Mouse (Mus musculus) C3H10T1/2 (cell line): Measurements from ENCODE around the gene Tmem117. TPM values are rescaled to one million over a fixed set of nuclear protein-coding genes. Genes with fewer than 3 reads are reported as not detected.

Experiments used
- polyA plus RNA-seq, 2 experiments: library from polyadenylated mRNA; unstranded; fragments of >200 nt; fragmentation: generic; extraction: Trizol; gene quantifications; one replicate each; pipeline ENCODE4 v1.2.1; 2012; ENCODE audit warnings: missing spikeins in 2 of 2

The Tmem117 gene
- 1 to 10 TPM in 1 of 2 experiments, under 1 TPM in 1; 0.15 to 1.8 TPM for polyA plus RNA-seq

GRCm38 (mm10) chr15:94628830-94629601, at the start of gene Tmem117:
Tmem117 (plus strand) TSS chr15:94629232.

GRCm38 (mm10) chr15:94589219-94590075, 39.6 kb upstream of the Tmem117 start, which contains the start of gene Twf1:
Twf1 (minus strand) TSS chr15:94589889.

Other genes with a start within 250 kb of the Tmem117 start
- gene Adamts20, start 163.8 kb upstream of the Tmem117 start, polyA plus RNA-seq: not detected
- 1 to 10 TPM in 1 of 2 experiments, under 1 TPM in 1; 0.50 to 2.3 TPM for gene Pus7l, start 85.7 kb upstream of the Tmem117 start, polyA plus RNA-seq
- gene Irak4, start 85.6 kb upstream of the Tmem117 start, polyA plus RNA-seq: 10 to 100 TPM in 1 of 2 experiments, 1 to 10 TPM in 1; 1.5 to 11.2 TPM
- 10 to 100 TPM in 1 of 2 experiments, 1 to 10 TPM in 1; 5.9 to 33.0 TPM for gene Twf1, start 39.3 kb upstream of the Tmem117 start, polyA plus RNA-seq